Mouse (Mus musculus) ES-E14 (cell line): ENCODE data around the gene H3f3a. TPM values are rescaled to one million over a fixed set of nuclear protein-coding genes. Genes with fewer than 3 reads are reported as not detected.
A peak's percentile ranks its signal among the peaks of the same experiment; 100 is the strongest.

Experiments used
- DNase-seq: peaks from one replicate; pipeline ENCODE4 v3.0.0-alpha.2; 2013; ENCODE audit warnings: low read depth, low spot score
- H3K27ac ChIP-seq: 2 replicates; pipeline ENCODE4 v1.5.1; 2012; ENCODE audit warnings: low read depth, mild to moderate bottlenecking, low read length, moderate library complexity, mixed read lengths; ENCODE audit not compliant: poor library complexity, insufficient read depth, severe bottlenecking
- H3K36me3 ChIP-seq: 2 replicates; pipeline ENCODE4 v1.6.1; 2012; ENCODE audit warnings: mild to moderate bottlenecking, low read length, moderate library complexity, mixed read lengths; ENCODE audit not compliant: control insufficient read depth, poor library complexity, insufficient read depth, severe bottlenecking
- H3K4me1 ChIP-seq, 2 experiments: fragments of 150-350 bp in 1 of 2; sonication (generic) in 1 of 2; 2 replicates each; pipeline ENCODE4 v1.6.1; 2012; ENCODE audit warnings: low read length in 2 of 2, mild to moderate bottlenecking in 1 of 2, mixed read lengths in 1 of 2; ENCODE audit not compliant: control insufficient read depth in 2 of 2, insufficient read depth in 2 of 2, poor library complexity in 1 of 2
- H3K4me3 ChIP-seq, 2 experiments: fragments of 150-350 bp in 1 of 2; sonication (generic) in 1 of 2; 2 replicates each; pipeline ENCODE4 v1.5.1; 2012; ENCODE audit warnings: low read length in 2 of 2, low read depth in 1 of 2, mild to moderate bottlenecking in 1 of 2, mixed read lengths in 1 of 2; ENCODE audit not compliant: insufficient read depth in 1 of 2, poor library complexity in 1 of 2, severe bottlenecking in 1 of 2
- H3K9ac ChIP-seq: 2 replicates; pipeline ENCODE4 v1.6.1; 2012; ENCODE audit warnings: low read depth, mild to moderate bottlenecking, low read length, mixed read lengths; ENCODE audit not compliant: poor library complexity, insufficient read depth, severe bottlenecking
- H3K9me3 ChIP-seq: fragments of 150-350 bp; sonication (generic); 2 replicates; pipeline ENCODE4 v1.6.1; 2012; ENCODE audit warnings: low read depth, mild to moderate bottlenecking, low read length; ENCODE audit not compliant: control insufficient read depth, insufficient read depth
- CHD2 ChIP-seq: IDR thresholded peaks from 2 replicates; pipeline ENCODE4 v1.6.1; 2014; ENCODE audit warnings: mild to moderate bottlenecking, low read depth, low read length, inconsistent platforms
- HCFC1 ChIP-seq: IDR thresholded peaks from 2 replicates; pipeline ENCODE4 v1.6.1; 2012; ENCODE audit warnings: low read length, inconsistent platforms, borderline replicate concordance; ENCODE audit not compliant: insufficient read depth
- MAFK ChIP-seq: IDR thresholded peaks from 2 replicates; pipeline ENCODE4 v1.6.1; 2014; ENCODE audit warnings: mild to moderate bottlenecking, low read depth, low read length, inconsistent platforms; ENCODE audit not compliant: insufficient read depth
- ZC3H11A ChIP-seq: IDR thresholded peaks from 2 replicates; pipeline ENCODE4 v1.6.1; 2012; ENCODE audit warnings: low read depth, mild to moderate bottlenecking, inconsistent platforms, low read length, borderline replicate concordance
- ZNF384 ChIP-seq: IDR thresholded peaks from 2 replicates; pipeline ENCODE4 v1.6.1; 2012; ENCODE audit warnings: low read depth, low read length, inconsistent platforms
- in situ Hi-C, 2 experiments: fragments of 600-800 bp; cut with MboI; formaldehyde crosslinking; loops; one replicate each; pipeline ENCODE4 v1.15.1; 2025; ENCODE audit warnings: low sequenced_read_pairs in 2 of 2, inconsistent platforms in 1 of 2; ENCODE audit not compliant: unreplicated experiment in 2 of 2
- total RNA-seq: library from RNA; depleted of rRNA; stranded (reverse); fragments of 300-350 nt; gene quantifications from 2 replicates; pipeline ENCODE4 v1.2.3, GENCODE M21; 2012

H3f3a gene
- total RNA-seq, 1 experiment = 657 TPM

DNA sequence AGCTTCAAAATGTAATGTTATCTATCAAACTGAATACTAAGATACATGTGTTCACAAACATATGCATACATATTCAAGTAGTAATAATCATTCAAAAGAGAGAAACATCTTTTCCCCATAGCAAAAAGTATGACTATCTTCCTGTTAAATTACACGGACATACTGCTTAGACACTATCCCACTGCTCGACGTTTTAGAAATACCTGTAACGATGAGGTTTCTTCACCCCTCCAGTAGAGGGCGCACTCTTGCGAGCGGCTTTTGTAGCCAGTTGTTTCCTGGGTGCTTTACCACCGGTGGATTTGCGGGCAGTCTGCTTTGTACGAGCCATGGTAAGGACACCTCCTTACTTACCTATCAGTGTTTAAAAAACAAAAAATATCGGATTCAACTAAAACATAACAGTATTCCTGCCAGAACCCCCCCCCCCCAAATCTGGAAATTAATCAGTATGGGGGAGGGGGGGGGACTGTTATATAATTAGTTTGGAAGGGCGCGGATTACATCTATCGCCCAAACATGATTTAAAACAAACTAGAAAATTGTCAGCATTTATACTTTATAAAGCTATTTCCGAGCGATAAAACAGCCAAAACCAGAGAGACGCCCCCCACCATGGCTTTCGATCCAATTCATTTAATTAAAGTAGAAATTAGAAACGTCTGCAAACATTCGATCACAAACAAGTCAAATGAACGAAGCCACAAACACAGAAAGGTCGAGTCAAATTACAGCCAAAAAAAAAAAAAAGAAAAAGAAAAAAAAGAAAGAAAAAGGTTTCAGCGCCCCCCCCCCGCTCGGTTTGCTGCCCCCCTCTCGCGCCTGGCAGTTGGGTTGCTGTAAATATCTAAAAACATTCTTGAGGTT lies 1.9 kb downstream of the H3f3a start:
- in situ Hi-C loops = no loop called here
- Histone ChIP-seq H3K36me3 (peaks cover 32% of the 10 kb centered on the region), H3K4me3 (peak overlapping the region; percentile 96 to 100), H3K9ac (peak overlapping the region; percentile 98), H3K4me1 (peaks cover 7 to 9% of the 10 kb centered on the region in 2 experiments; a peak in 2 of 4 replicates), H3K9me3 (no peaks in the 10 kb centered on the region), H3K27ac (peak overlapping the region; percentile 89; the same call in 1 of the 2 replicates)
- TF ChIP-seq ZNF384 (peak; percentile 71; the same call in 1 of the 2 replicates), HCFC1 (no peak)
- no peak for DNase-seq

GRCm38 (mm10) chr1:180810976-180811375 lies 2.8 kb downstream of the H3f3a start:
- TF ChIP-seq MAFK = no peak
- no peak for TF ChIP-seq HCFC1
- no peak for TF ChIP-seq ZC3H11A
- no peak for TF ChIP-seq CHD2
- no peak for TF ChIP-seq ZNF384
- Histone ChIP-seq H3K9ac (no peak overlapping the region), H3K9me3 (no peaks in the 10 kb centered on the region), H3K4me1 (peaks cover 7 to 9% of the 10 kb centered on the region in 2 experiments; a peak in 2 of 4 replicates), H3K4me3 (peak overlapping the region; percentile 37 to 100; a peak in 2 of 4 replicates), H3K36me3 (peaks cover 39% of the 10 kb centered on the region), H3K27ac (no peak overlapping the region)
- no peak for DNase-seq
- in situ Hi-C loops = no loop called here

GRCm38 (mm10) chr1:180808831-180809230 lies 4.9 kb downstream of the H3f3a start:
- in situ Hi-C loops = no loop called here

GRCm38 (mm10) chr1:180803881-180804280 lies 9.9 kb downstream of the H3f3a start:
- TF ChIP-seq ZNF384 = no peak
- TF ChIP-seq CHD2 = no peak
- TF ChIP-seq HCFC1 = no peak
- TF ChIP-seq MAFK = no peak
- TF ChIP-seq ZC3H11A = no peak
- no peak overlapping the region for H3K9ac ChIP-seq
- DNase-seq = no peak
- in situ Hi-C loops = no loop called here
- H3K9me3 ChIP-seq = no peaks in the 10 kb centered on the region
- H3K4me3 ChIP-seq = no peak overlapping the region
- peaks cover 0 to 4% of the 10 kb centered on the region in 2 experiments; a peak in 1 of 4 replicates for H3K4me1 ChIP-seq
- peaks cover 53% of the 10 kb centered on the region for H3K36me3 ChIP-seq
- H3K27ac ChIP-seq = no peak overlapping the region

More at GRCm38 (mm10) chr1:180808831-180809230, 4.9 kb downstream of the H3f3a start:
- no peak for DNase-seq
- no peak overlapping the region for H3K4me3 ChIP-seq
- no peaks in the 10 kb centered on the region for H3K9me3 ChIP-seq
- TF ChIP-seq ZC3H11A = no peak
- TF ChIP-seq HCFC1 = no peak
- no peak for TF ChIP-seq MAFK
- no peak for TF ChIP-seq ZNF384
- no peak for TF ChIP-seq CHD2
- H3K9ac ChIP-seq = no peak overlapping the region
- H3K27ac ChIP-seq = no peak overlapping the region
- peaks cover 55% of the 10 kb centered on the region for H3K36me3 ChIP-seq
- peaks cover 3 to 9% of the 10 kb centered on the region in 2 experiments; a peak in 1 of 4 replicates for H3K4me1 ChIP-seq
